Mouse (Mus musculus) liver, embryonic 14.5 days (tissue): ENCODE measurements around the gene Prdm9. TPM values are rescaled to one million over a fixed set of nuclear protein-coding genes. Genes with fewer than 3 reads are reported as not detected.
A peak's percentile ranks its signal among the peaks of the same experiment; 100 is the strongest.

Experiments used
- ATAC-seq: fragments of 200-750 bp; cut with Nextera tagmentation; 2 replicates; pipeline ENCODE4 v1.8.0; 2017; ENCODE audit warnings: moderate number of reproducible peaks, mild to moderate bottlenecking, moderate library complexity; ENCODE audit not compliant: insufficient read depth
- DNase-seq, 3 experiments: peaks; one replicate each; pipeline ENCODE4 v3.0.0-alpha.2; 2012 to 2013; ENCODE audit warnings: low read depth in 3 of 3, low spot score in 3 of 3
- H3K27ac ChIP-seq: fragments of 300-500 bp; sonication (generic); 2 replicates; pipeline ENCODE4 v1.5.1; 2014; ENCODE audit warnings: moderate library complexity, mild to moderate bottlenecking, control low read depth, inconsistent platforms
- H3K27me3 ChIP-seq: fragments of 300-500 bp; sonication (generic); 2 replicates; pipeline ENCODE4 v1.6.1; 2014; ENCODE audit warnings: mild to moderate bottlenecking, low read length, moderate library complexity; ENCODE audit not compliant: control insufficient read depth, insufficient read depth
- H3K36me3 ChIP-seq: fragments of 300-500 bp; sonication (generic); replicated peaks from 2 replicates; pipeline ENCODE4 v1.6.1; 2014; ENCODE audit warnings: low read depth; ENCODE audit not compliant: control insufficient read depth, insufficient read depth
- H3K4me1 ChIP-seq, 2 experiments: fragments of 200-500 bp in 1 of 2; fragments of 300-500 bp in 1 of 2; sonication (generic) in 1 of 2; replicated peaks; 2 replicates each; pipeline ENCODE4 v1.6.1; 2012 to 2014; ENCODE audit warnings: antibody characterized with exemption in 1 of 2, inconsistent platforms in 1 of 2, low read length in 1 of 2; ENCODE audit not compliant: control insufficient read depth in 2 of 2, insufficient read depth in 2 of 2
- H3K4me2 ChIP-seq: fragments of 300-500 bp; sonication (generic); 2 replicates; pipeline ENCODE4 v1.6.1; 2014; ENCODE audit warnings: low read depth, mild to moderate bottlenecking, control low read depth, moderate library complexity
- H3K4me3 ChIP-seq, 2 experiments: fragments of 200-500 bp in 1 of 2; fragments of 300-500 bp in 1 of 2; sonication (generic) in 1 of 2; 2 replicates each; pipeline ENCODE4 v1.5.1; 2012 to 2014; ENCODE audit warnings: low read depth in 2 of 2, low read length in 2 of 2, mild to moderate bottlenecking in 2 of 2, control low read depth in 1 of 2, inconsistent platforms in 1 of 2, moderate library complexity in 1 of 2; ENCODE audit not compliant: insufficient read depth in 1 of 2
- H3K9ac ChIP-seq: fragments of 300-500 bp; sonication (generic); replicated peaks from 2 replicates; pipeline ENCODE4 v1.6.1; 2014; ENCODE audit warnings: mild to moderate bottlenecking, control low read depth, moderate library complexity
- H3K9me3 ChIP-seq: fragments of 300-500 bp; sonication (generic); 2 replicates; pipeline ENCODE4 v1.6.1; 2016; ENCODE audit warnings: low read length, mixed read lengths; ENCODE audit not compliant: control insufficient read depth
- CTCF ChIP-seq: IDR thresholded peaks from 2 replicates; pipeline ENCODE4 v1.5.1; 2016; ENCODE audit warnings: antibody characterized with exemption, low read depth, control low read depth
- EP300 ChIP-seq: IDR thresholded peaks from 2 replicates; pipeline ENCODE4 v1.6.1; 2016; ENCODE audit warnings: antibody characterized with exemption, low read depth
- WGBS: fragments of 180-500 bp; shearing (Covaris S2); extraction: QIAGEN DNeasy Blood & Tissue Kit; methylation state at CpG from one replicate; pipeline ENCODE4 v1.1.7; 2014; ENCODE audit not compliant: insufficient replicate concordance; 5-methylcytosine and 5-hydroxymethylcytosine counted together
- polyA plus RNA-seq, 2 experiments: library from polyadenylated mRNA; depleted of rRNA in 1 of 2; stranded (reverse) in 1 of 2; unstranded in 1 of 2; fragments of >200 nt; fragmentation: Nextera tagmentation in 1 of 2; extraction: Ambion mirVana in 1 of 2; gene quantifications; 2 replicates each; pipeline versions ENCODE4 v1.2.1 to v1.2.3; 2012 to 2014

Prdm9 gene
- polyA plus RNA-seq, 2 experiments, result 0.11 to 0.64 TPM

DNA sequence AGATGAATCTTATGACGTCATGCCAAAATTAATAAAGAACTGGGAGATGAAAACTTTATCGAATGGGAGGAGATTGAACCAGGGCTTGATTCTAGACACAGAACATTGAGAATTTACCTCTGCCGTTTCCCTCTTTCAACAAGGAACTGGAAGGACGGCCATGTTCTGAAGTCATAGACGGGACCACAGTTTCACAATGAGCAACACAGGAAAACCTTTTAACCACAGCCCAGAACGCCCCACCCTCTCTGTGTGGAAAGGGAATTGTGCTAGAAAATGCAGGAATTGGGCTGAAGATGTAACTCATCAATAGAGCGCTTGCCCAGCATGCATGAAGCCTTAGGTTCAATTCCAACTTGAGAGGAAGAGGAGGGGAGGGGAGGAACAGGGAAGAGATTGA lies 18.9 kb upstream of the Prdm9 start:
- WGBS, result 43% methylated on average over 7 of the region's 7 CpGs
- ATAC-seq (no peak), DNase-seq (no peak)
- Histone ChIP-seq H3K9ac (no peak overlapping the region), H3K27me3 (peaks cover under 1% of the 10 kb centered on the region; the same call in 1 of the 2 replicates), H3K4me3 (no peak overlapping the region), H3K27ac (no peak overlapping the region), H3K4me2 (no peak overlapping the region), H3K4me1 (no peaks in the 10 kb centered on the region), H3K36me3 (no peaks in the 10 kb centered on the region), H3K9me3 (no peaks in the 10 kb centered on the region)
- no peak for TF ChIP-seq EP300
- TF ChIP-seq CTCF, result no peak

DNA sequence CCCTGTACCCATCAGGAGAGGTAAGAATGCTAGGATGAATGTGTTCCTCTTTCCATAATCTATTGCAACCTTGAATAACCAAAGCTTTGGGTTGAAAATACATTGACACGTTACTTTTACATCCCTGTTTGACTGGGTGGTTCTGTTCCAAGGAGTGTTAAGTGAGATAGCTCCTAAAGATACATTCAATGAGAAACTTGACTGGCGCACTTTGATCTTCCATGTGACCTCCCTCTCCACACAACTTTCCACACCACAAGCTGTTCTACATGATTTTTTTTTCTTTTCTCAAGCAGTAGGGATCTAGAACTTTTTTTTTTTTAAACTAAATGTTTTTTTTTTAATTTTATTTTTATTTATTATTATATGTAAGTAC lies 15.9 kb upstream of the Prdm9 start:
- Histone ChIP-seq H3K9me3 (no peaks in the 10 kb centered on the region), H3K4me2 (no peak overlapping the region), H3K27ac (no peak overlapping the region), H3K36me3 (no peaks in the 10 kb centered on the region), H3K9ac (no peak overlapping the region), H3K27me3 (peaks cover 13% of the 10 kb centered on the region), H3K4me1 (no peaks in the 10 kb centered on the region), H3K4me3 (no peak overlapping the region)
- ATAC-seq (no peak), DNase-seq (no peak)
- no peak for TF ChIP-seq CTCF
- TF ChIP-seq EP300, result no peak
- 49% methylated on average over 2 of the region's 2 CpGs for WGBS

DNA sequence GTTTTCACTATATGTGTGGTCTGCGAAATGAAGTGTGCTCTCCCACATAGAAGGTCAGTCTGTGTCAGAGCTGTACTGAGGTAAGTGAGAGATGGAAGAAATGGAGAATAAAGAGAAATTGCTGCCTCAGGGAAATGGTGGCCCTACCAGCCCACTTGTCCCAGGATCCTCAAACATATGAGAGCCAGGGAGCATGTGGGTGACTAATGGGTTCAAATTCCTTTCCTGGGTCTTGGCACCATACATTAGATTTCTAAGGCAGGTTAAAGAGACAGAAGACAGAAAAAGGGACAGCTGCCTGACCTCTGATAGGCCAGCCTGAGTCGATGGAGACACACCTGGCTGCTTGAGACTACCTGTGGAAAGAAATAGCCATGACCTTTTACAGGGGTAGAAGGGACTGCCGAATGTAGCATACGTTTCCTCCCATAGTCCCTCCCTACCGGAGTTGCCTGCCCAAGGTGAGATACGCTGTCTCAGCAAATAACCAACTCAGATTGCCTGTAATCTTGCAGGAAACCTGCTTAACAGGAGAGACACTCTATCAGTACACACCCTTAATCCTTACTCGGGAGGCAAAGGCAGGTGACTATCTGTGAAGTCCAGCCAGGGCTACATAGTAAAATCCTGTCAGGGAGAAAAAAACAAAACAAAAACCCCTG lies 15.4 kb upstream of the Prdm9 start:
- H3K4me1 ChIP-seq, result no peaks in the 10 kb centered on the region
- H3K9me3 ChIP-seq, result no peaks in the 10 kb centered on the region
- peaks cover 13% of the 10 kb centered on the region for H3K27me3 ChIP-seq
- ATAC-seq, result no peak
- no peak for TF ChIP-seq CTCF
- TF ChIP-seq EP300, result no peak
- no peak for DNase-seq
- H3K4me3 ChIP-seq, result no peak overlapping the region
- 37% methylated on average over 7 of the region's 7 CpGs for WGBS
- no peak overlapping the region for H3K27ac ChIP-seq
- no peak overlapping the region for H3K9ac ChIP-seq
- no peak overlapping the region for H3K4me2 ChIP-seq
- no peaks in the 10 kb centered on the region for H3K36me3 ChIP-seq

DNA sequence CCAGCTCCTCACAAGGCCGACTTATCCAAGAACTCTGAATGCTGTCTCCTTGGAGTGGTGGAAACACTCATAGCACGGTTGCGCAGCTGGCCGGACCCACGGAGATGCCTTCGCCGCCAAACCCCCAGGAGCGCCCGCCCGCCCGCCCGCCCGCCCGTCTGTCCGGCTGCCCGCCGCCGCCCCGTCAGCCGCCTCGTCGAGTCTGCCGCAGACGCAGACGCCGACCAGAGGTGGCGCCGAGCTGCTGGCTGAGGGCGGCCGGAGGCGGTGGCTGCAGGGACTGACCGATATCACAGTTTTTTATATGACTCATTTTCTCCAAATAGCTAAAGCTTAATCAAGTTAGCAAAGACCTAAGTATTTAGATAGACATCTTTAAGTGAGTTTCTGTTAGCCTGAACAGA lies 13.1 kb upstream of the Prdm9 start:
- DNase-seq, result no peak
- WGBS, result 1% methylated on average over 32 of the region's 32 CpGs
- ATAC-seq, result no peak

DNA sequence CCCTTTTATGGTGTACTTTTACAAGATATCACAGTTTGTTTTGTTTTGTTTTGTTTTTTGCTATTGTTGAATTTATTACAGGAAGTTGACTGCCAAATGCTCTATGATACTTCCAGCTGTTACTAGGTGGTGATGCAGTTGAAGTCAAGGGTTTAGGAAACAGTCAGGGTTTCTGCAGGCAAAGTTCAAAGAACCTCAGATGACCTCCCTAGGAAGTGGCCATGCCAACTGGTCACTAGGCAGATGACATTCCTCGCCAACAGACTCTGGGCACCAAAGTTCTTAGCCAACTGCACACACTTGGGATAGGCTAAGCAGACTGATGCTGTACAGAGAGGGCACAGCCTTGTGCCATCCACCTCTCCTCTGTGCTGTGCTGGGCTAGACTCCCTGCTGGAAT lies 10.9 kb upstream of the Prdm9 start:
- TF ChIP-seq CTCF (no peak), EP300 (no peak)
- Histone ChIP-seq H3K4me2 (no peak overlapping the region), H3K36me3 (no peaks in the 10 kb centered on the region), H3K27me3 (peaks cover 13% of the 10 kb centered on the region), H3K4me3 (no peak overlapping the region), H3K4me1 (no peaks in the 10 kb centered on the region), H3K9me3 (no peaks in the 10 kb centered on the region), H3K27ac (no peak overlapping the region), H3K9ac (no peak overlapping the region)
- DNase-seq (no peak), ATAC-seq (no peak)
- WGBS, result 36% methylated on average over 1 of the region's 1 CpGs

More for the DNA sequence above, 13.1 kb upstream of the Prdm9 start:
- Histone ChIP-seq H3K9me3 (no peaks in the 10 kb centered on the region), H3K27me3 (peaks cover 13% of the 10 kb centered on the region), H3K36me3 (no peaks in the 10 kb centered on the region), H3K9ac (no peak overlapping the region), H3K4me3 (0 out of 4 replicates have a peak overlapping the region, but pooled peaks of 1 of the 2 experiments have one; percentile 12), H3K27ac (no peak overlapping the region), H3K4me2 (peak overlapping the region; percentile 40), H3K4me1 (no peaks in the 10 kb centered on the region)
- no peak for TF ChIP-seq EP300
- no peak for TF ChIP-seq CTCF
